Mouse (Mus musculus) hindbrain, embryonic 16.5 days (tissue): Measurements from ENCODE around the gene Olfr930. TPM values are rescaled to one million over a fixed set of nuclear protein-coding genes. Genes with fewer than 3 reads are reported as not detected.

Source experiments
- ATAC-seq: fragments of 200-750 bp; cut with Nextera tagmentation; 2 replicates; pipeline ENCODE4 v1.8.0; 2017; ENCODE audit warnings: moderate TSS enrichment, moderate library complexity
- H3K27ac ChIP-seq: fragments of 300-500 bp; sonication (generic); 2 replicates; pipeline ENCODE4 v1.5.1; 2014; ENCODE audit warnings: low read depth, mild to moderate bottlenecking, control low read depth, low read length, moderate library complexity
- H3K27me3 ChIP-seq: fragments of 300-500 bp; sonication (generic); replicated peaks from 2 replicates; pipeline ENCODE4 v1.6.1; 2014; ENCODE audit warnings: low read length; ENCODE audit not compliant: control insufficient read depth, insufficient read depth
- H3K36me3 ChIP-seq: fragments of 300-500 bp; sonication (generic); 2 replicates; pipeline ENCODE4 v1.6.1; 2014; ENCODE audit warnings: mild to moderate bottlenecking, low read length, moderate library complexity, mixed read lengths; ENCODE audit not compliant: control insufficient read depth, insufficient read depth
- H3K4me1 ChIP-seq: fragments of 300-500 bp; sonication (generic); 2 replicates; pipeline ENCODE4 v1.6.1; 2014; ENCODE audit warnings: low read depth, low read length; ENCODE audit not compliant: control insufficient read depth, insufficient read depth
- H3K4me2 ChIP-seq: fragments of 300-500 bp; sonication (generic); 2 replicates; pipeline ENCODE4 v1.6.1; 2014; ENCODE audit warnings: mild to moderate bottlenecking, low read length, control low read depth, moderate library complexity
- H3K4me3 ChIP-seq: fragments of 300-500 bp; sonication (generic); 2 replicates; pipeline ENCODE4 v1.5.1; 2014; ENCODE audit warnings: mild to moderate bottlenecking, low read length, control low read depth, moderate library complexity
- H3K9ac ChIP-seq: fragments of 300-500 bp; sonication (generic); 2 replicates; pipeline ENCODE4 v1.6.1; 2014; ENCODE audit warnings: low read depth, mild to moderate bottlenecking, control low read depth, low read length, moderate library complexity
- H3K9me3 ChIP-seq: fragments of 300-500 bp; sonication (generic); 2 replicates; pipeline ENCODE4 v1.6.1; 2014; ENCODE audit warnings: mild to moderate bottlenecking, low read length, moderate library complexity; ENCODE audit not compliant: control insufficient read depth
- WGBS: fragments of 180-500 bp; shearing (Covaris S2); extraction: QIAGEN DNeasy Blood & Tissue Kit; methylation state at CpG from one replicate; pipeline ENCODE4 v1.1.7; 2014; 5-methylcytosine and 5-hydroxymethylcytosine counted together
- polyA plus RNA-seq: library from polyadenylated mRNA; unstranded; fragments of >200 nt; fragmentation: Nextera tagmentation; extraction: Ambion mirVana; gene quantifications from 2 replicates; pipeline ENCODE4 v1.2.1, GENCODE M21; 2015

The Olfr930 gene
- polyA plus RNA-seq = not detected in 2 replicates

DNA sequence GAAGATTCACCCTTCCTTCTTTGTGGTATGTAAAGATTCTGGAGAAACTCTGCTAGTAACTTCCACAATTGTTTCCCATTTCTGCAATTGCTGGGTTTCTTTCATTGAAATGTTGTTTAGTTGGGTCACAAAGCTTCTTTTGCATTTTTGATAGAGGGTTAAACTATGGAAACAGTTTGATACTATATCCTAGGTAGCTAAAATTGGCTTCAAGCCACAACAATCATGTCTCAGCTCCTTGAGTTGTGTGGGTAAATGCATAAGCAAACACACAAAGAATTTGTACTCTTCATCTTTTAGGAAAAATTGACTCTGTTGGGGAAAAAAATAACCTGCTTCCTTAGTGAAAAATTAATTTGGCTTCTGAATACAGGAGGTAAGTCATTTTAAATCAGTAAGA is at the start of gene Olfr930:
Gene Olfr930 (plus strand): TSS at position 301 of the 400 bp plus-strand sequence.
- Histone ChIP-seq H3K9me3 (no peaks in the 10 kb centered on the region), H3K27ac (no peak within 1 kb of the TSS), H3K4me3 (no peak within 1 kb of the TSS), H3K27me3 (no peaks in the 10 kb centered on the region), H3K4me2 (no peak within 1 kb of the TSS), H3K4me1 (no peaks in the 10 kb centered on the region), H3K36me3 (no peaks in the 10 kb centered on the region), H3K9ac (no peak within 1 kb of the TSS)
- no peak for ATAC-seq

DNA sequence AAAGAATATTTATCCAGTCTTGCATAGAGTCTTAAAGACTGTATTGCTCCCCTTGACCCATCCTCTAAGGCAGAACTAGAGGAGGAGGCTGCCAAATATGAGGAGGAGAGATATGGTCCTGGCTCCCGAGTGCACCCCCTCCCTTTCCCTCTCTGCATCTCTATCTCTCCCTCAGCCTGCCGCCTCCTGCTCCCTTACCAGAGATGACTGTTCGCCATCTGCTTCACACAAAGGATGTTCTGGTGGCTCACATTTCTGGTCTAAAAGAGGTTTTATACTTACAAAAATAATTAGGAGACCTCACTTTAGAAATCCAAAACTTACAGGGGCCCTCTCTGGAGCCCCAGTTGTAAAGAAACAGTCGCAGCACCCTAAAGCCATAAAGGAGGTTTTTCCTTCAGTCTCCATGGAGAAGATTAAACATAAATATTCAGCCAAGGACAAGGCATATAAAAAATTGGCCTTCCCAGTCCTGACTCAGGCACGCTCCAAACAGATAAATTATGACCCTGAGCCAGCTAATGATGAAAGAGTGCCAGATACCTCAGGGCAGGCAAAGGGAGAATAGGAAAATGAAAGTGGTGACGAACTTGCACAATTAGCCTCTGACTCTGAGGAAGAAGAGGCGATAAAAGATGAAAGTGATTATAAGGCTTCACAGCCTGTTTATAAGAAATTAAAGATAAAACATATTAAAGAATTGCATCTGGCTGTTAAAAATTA is 24.0 kb downstream of the Olfr930 start:
- 77% methylated on average over 7 of the region's 7 CpGs for WGBS
- no peaks in the 10 kb centered on the region for H3K27me3 ChIP-seq
- no peak overlapping the region for H3K27ac ChIP-seq
- no peak overlapping the region for H3K9ac ChIP-seq
- no peak overlapping the region for H3K4me2 ChIP-seq
- no peak overlapping the region for H3K4me3 ChIP-seq
- no peaks in the 10 kb centered on the region for H3K36me3 ChIP-seq
- ATAC-seq = no peak
- no peaks in the 10 kb centered on the region for H3K9me3 ChIP-seq
- no peaks in the 10 kb centered on the region for H3K4me1 ChIP-seq

DNA sequence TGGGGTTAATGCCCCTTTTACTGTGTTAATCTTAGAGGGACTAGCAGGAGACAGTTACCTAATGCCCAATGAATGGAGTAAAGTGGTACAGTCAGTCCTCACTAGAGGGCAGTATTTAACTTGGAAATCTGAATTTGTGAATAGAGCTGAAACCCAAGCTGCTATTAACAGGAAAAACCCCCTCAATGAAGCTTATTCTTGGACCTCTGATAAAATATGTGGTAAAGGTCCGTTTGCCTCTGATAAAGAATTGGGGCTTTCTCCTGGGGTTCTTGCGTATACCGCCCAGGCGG is 24.5 kb downstream of the Olfr930 start:
- Histone ChIP-seq H3K27ac (no peak overlapping the region), H3K4me3 (no peak overlapping the region), H3K27me3 (no peaks in the 10 kb centered on the region), H3K4me2 (no peak overlapping the region), H3K9ac (no peak overlapping the region), H3K4me1 (no peaks in the 10 kb centered on the region), H3K36me3 (no peaks in the 10 kb centered on the region), H3K9me3 (no peaks in the 10 kb centered on the region)
- ATAC-seq = no peak
- 88% methylated on average over 4 of the region's 4 CpGs for WGBS

DNA sequence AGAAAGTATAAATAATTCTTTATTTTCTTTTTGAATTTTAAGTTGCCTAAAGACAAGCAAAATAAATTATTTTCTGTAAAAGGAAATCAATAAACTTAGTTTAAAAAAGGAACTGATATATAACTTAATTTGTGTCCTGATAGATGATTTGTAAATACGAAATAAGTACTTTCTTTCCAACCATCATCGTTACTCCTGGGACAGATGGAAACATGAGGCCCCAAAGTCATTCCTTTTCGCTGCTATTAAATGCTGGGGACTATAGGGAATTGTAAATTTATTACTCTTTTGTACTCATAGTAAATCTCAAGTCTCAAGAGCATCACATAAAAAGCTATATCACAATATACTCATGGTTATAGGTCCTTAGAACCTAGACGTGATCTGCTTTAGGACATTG is 42.4 kb downstream of the Olfr930 start, which contains the start of gene Olfr933:
Gene Olfr933 (plus strand): TSS at position 301 of the 400 bp plus-strand sequence.
- H3K36me3 ChIP-seq = no peaks in the 10 kb centered on the region
- no peak for ATAC-seq
- H3K27me3 ChIP-seq = no peaks in the 10 kb centered on the region
- H3K9me3 ChIP-seq = no peaks in the 10 kb centered on the region
- H3K4me2 ChIP-seq = no peak within 1 kb of the TSS
- H3K4me1 ChIP-seq = no peaks in the 10 kb centered on the region
- no peak within 1 kb of the TSS for H3K4me3 ChIP-seq
- no peak within 1 kb of the TSS for H3K9ac ChIP-seq
- H3K27ac ChIP-seq = no peak within 1 kb of the TSS
- 81% methylated on average over 4 of the region's 4 CpGs for WGBS

Other genes starting within 250 kb of the Olfr930 start
- not detected in 2 replicates for gene Olfr919, start 226.1 kb upstream of the Olfr930 start, polyA plus RNA-seq
- 8.7 and 9.7 TPM in 2 replicates for gene Vwa5a, start 211.5 kb upstream of the Olfr930 start, polyA plus RNA-seq
- not detected in 2 replicates for gene Olfr920, start 177.5 kb upstream of the Olfr930 start, polyA plus RNA-seq
- not detected in 2 replicates for gene Olfr921, start 156.7 kb upstream of the Olfr930 start, polyA plus RNA-seq
- not detected in 2 replicates for gene Olfr922, start 115.2 kb upstream of the Olfr930 start, polyA plus RNA-seq
- not detected in 2 replicates for gene Olfr923, start 103.3 kb upstream of the Olfr930 start, polyA plus RNA-seq
- not detected in 2 replicates for gene Olfr924, start 85.4 kb upstream of the Olfr930 start, polyA plus RNA-seq
- not detected in 2 replicates for gene Olfr26, start 74.7 kb upstream of the Olfr930 start, polyA plus RNA-seq
- gene Olfr926, start 52.7 kb upstream of the Olfr930 start, polyA plus RNA-seq = not detected in 2 replicates
- gene Olfr933, start 42.5 kb downstream of the Olfr930 start, polyA plus RNA-seq = not detected in 2 replicates
- gene Olfr934, start 58.5 kb downstream of the Olfr930 start, polyA plus RNA-seq = not detected in 2 replicates
- gene Olfr935, start 69.9 kb downstream of the Olfr930 start, polyA plus RNA-seq = not detected in 2 replicates
- not detected in 2 replicates for gene Olfr146, start 93.6 kb downstream of the Olfr930 start, polyA plus RNA-seq
- gene Olfr937, start 135.1 kb downstream of the Olfr930 start, polyA plus RNA-seq = not detected in 2 replicates
- gene Olfr938, start 149.1 kb downstream of the Olfr930 start, polyA plus RNA-seq = not detected in 2 replicates
- not detected in 2 replicates for gene Olfr27, start 198.3 kb downstream of the Olfr930 start, polyA plus RNA-seq
- not detected in 2 replicates for gene Olfr943, start 236.5 kb downstream of the Olfr930 start, polyA plus RNA-seq